Mouse (Mus musculus) CH12.LX (cell line): ENCODE results near the gene Rab23. TPM values are rescaled to one million over a fixed set of nuclear protein-coding genes. Genes with fewer than 3 reads are reported as not detected.

Source experiments
- DNase-seq: peaks from one replicate; pipeline ENCODE4 v3.0.0-alpha.2; 2013; ENCODE audit errors: extremely low read depth
- H3K27ac ChIP-seq: 2 replicates; pipeline ENCODE4 v1.5.1; 2012; ENCODE audit warnings: low read depth, mild to moderate bottlenecking, control low read depth, moderate library complexity; ENCODE audit not compliant: insufficient read depth
- H3K27me3 ChIP-seq: replicated peaks from 2 replicates; pipeline ENCODE3; 2012; ENCODE audit warnings: inconsistent platforms
- H3K36me3 ChIP-seq, 2 experiments: replicated peaks in 1 of 2; 2 replicates each; pipeline versions ENCODE3 to v1.6.1; 2012; ENCODE audit warnings: inconsistent platforms in 1 of 2, low read length in 1 of 2, mild to moderate bottlenecking in 1 of 2, mixed read lengths in 1 of 2, moderate library complexity in 1 of 2; ENCODE audit not compliant: control insufficient read depth in 1 of 2, insufficient read depth in 1 of 2
- H3K4me1 ChIP-seq, 2 experiments: 2 replicates each; pipeline ENCODE4 v1.6.1; 2012; ENCODE audit warnings: inconsistent platforms in 1 of 2, moderate library complexity in 1 of 2; ENCODE audit not compliant: insufficient read depth in 2 of 2, control insufficient read depth in 1 of 2
- H3K4me2 ChIP-seq: 2 replicates; pipeline ENCODE4 v1.6.1; 2012; ENCODE audit warnings: low read depth, mild to moderate bottlenecking, control low read depth; ENCODE audit not compliant: poor library complexity, insufficient read depth, severe bottlenecking
- H3K4me3 ChIP-seq, 3 experiments: fragments of 150-350 bp in 1 of 3; sonication (generic) in 1 of 3; replicated peaks in 1 of 3; 2 replicates each; pipeline versions ENCODE3 to v1.5.1; 2011 to 2012; ENCODE audit warnings: low read depth in 2 of 3, low read length in 2 of 3, mild to moderate bottlenecking in 2 of 3, moderate library complexity in 2 of 3, control low read depth in 1 of 3, improper control_type of control experiment in 1 of 3, inconsistent platforms in 1 of 3, mixed read lengths in 1 of 3; ENCODE audit not compliant: poor library complexity in 1 of 3
- H3K79me2 ChIP-seq: replicated peaks from 2 replicates; pipeline ENCODE4 v1.6.1; 2012; ENCODE audit warnings: mild to moderate bottlenecking, moderate library complexity; ENCODE audit not compliant: control insufficient read depth, poor library complexity, insufficient read depth, severe bottlenecking; ENCODE audit errors: extremely low read depth
- H3K9ac ChIP-seq: 2 replicates; pipeline ENCODE4 v1.6.1; 2012; ENCODE audit warnings: low read depth, mild to moderate bottlenecking, control low read depth, moderate library complexity; ENCODE audit not compliant: insufficient read depth
- H3K9me3 ChIP-seq: replicated peaks from 2 replicates; pipeline ENCODE3; 2012; ENCODE audit warnings: low read length, inconsistent platforms, mixed read lengths
- CHD1 ChIP-seq: IDR thresholded peaks from 2 replicates; pipeline ENCODE4 v1.6.1; 2012; ENCODE audit warnings: low read depth, low read length, improper control_type of control experiment, inconsistent platforms
- ELF1 ChIP-seq: IDR thresholded peaks from 2 replicates; pipeline ENCODE4 v1.6.1; 2014; ENCODE audit warnings: low read depth, mild to moderate bottlenecking, inconsistent platforms, low read length, improper control_type of control experiment
- ETS1 ChIP-seq: conservative IDR thresholded peaks from 2 replicates; pipeline ENCODE4 v1.6.1; 2012; ENCODE audit warnings: low read depth, mild to moderate bottlenecking, inconsistent platforms, low read length, improper control_type of control experiment, moderate library complexity
- GABPA ChIP-seq: IDR thresholded peaks from 2 replicates; pipeline ENCODE4 v1.6.1; 2012; ENCODE audit warnings: low read depth, low read length, improper control_type of control experiment, inconsistent platforms; ENCODE audit not compliant: insufficient replicate concordance
- HCFC1 ChIP-seq: IDR thresholded peaks from 2 replicates; pipeline ENCODE4 v1.6.1; 2012; ENCODE audit warnings: low read depth, mild to moderate bottlenecking, inconsistent platforms, low read length, improper control_type of control experiment
- JUN ChIP-seq: IDR thresholded peaks from 2 replicates; pipeline ENCODE4 v1.6.1; 2011; ENCODE audit warnings: low read depth, mild to moderate bottlenecking, low read length, improper control_type of control experiment, moderate library complexity; ENCODE audit not compliant: insufficient read depth
- MAFK ChIP-seq: IDR thresholded peaks from 2 replicates; pipeline ENCODE4 v1.6.1; 2011; ENCODE audit warnings: low read length, improper control_type of control experiment; ENCODE audit not compliant: insufficient replicate concordance
- MAX ChIP-seq: IDR thresholded peaks from 2 replicates; pipeline ENCODE4 v1.6.1; 2011; ENCODE audit warnings: low read length, improper control_type of control experiment
- MAZ ChIP-seq: IDR thresholded peaks from 2 replicates; pipeline ENCODE4 v1.6.1; 2012; ENCODE audit warnings: low read depth, mild to moderate bottlenecking, inconsistent platforms, low read length, improper control_type of control experiment, moderate library complexity
- MXI1 ChIP-seq: IDR thresholded peaks from 2 replicates; pipeline ENCODE4 v1.6.1; 2011; ENCODE audit warnings: mild to moderate bottlenecking, low read depth, low read length, improper control_type of control experiment
- MYC ChIP-seq: IDR thresholded peaks from 2 replicates; pipeline ENCODE4 v1.6.1; 2011; ENCODE audit warnings: low read depth, mild to moderate bottlenecking, improper control_type of control experiment, low read length
- POLR2A ChIP-seq: IDR thresholded peaks from 2 replicates; pipeline ENCODE4 v1.6.1; 2011; ENCODE audit warnings: low read depth, mild to moderate bottlenecking, improper control_type of control experiment, low read length
- POLR2AphosphoS2 ChIP-seq: IDR thresholded peaks from 2 replicates; pipeline ENCODE4 v1.6.1; 2011; ENCODE audit warnings: low read depth, low read length, improper control_type of control experiment
- SIN3A ChIP-seq: IDR thresholded peaks from 2 replicates; pipeline ENCODE4 v1.6.1; 2012; ENCODE audit warnings: low read length, improper control_type of control experiment, inconsistent platforms
- SMC3 ChIP-seq: IDR thresholded peaks from 2 replicates; pipeline ENCODE4 v1.6.1; 2011; ENCODE audit warnings: low read depth, low read length, improper control_type of control experiment
- TBP ChIP-seq: conservative IDR thresholded peaks from 2 replicates; pipeline ENCODE4 v1.6.1; 2011; ENCODE audit warnings: low read depth, low read length, improper control_type of control experiment
- TCF12 ChIP-seq: IDR thresholded peaks from 2 replicates; pipeline ENCODE4 v1.6.1; 2014; ENCODE audit warnings: low read depth, mild to moderate bottlenecking, inconsistent platforms, low read length, improper control_type of control experiment
- UBTF ChIP-seq: IDR thresholded peaks from 2 replicates; pipeline ENCODE4 v1.6.1; 2012; ENCODE audit warnings: low read depth, mild to moderate bottlenecking, inconsistent platforms, low read length, improper control_type of control experiment, moderate library complexity
- ZC3H11A ChIP-seq: IDR thresholded peaks from 2 replicates; pipeline ENCODE4 v1.6.1; 2012; ENCODE audit warnings: low read depth, mild to moderate bottlenecking, inconsistent platforms, low read length, improper control_type of control experiment
- ZKSCAN1 ChIP-seq: IDR thresholded peaks from 2 replicates; pipeline ENCODE4 v1.6.1; 2012; ENCODE audit warnings: low read depth, inconsistent platforms, low read length, improper control_type of control experiment, borderline replicate concordance
- ZNF384 ChIP-seq: IDR thresholded peaks from 2 replicates; pipeline ENCODE4 v1.6.1; 2012; ENCODE audit warnings: low read depth, low read length, improper control_type of control experiment, inconsistent platforms
- dilution Hi-C: fragments of 300-500 bp; cut with MboI; formaldehyde crosslinking; loops from 2 replicates; pipeline ENCODE4 v1.14.3; 2020; ENCODE audit warnings: low sequenced_read_pairs; ENCODE audit not compliant: extremely low pct_unique_long_range_greater_than_20kb, extremely low pct_ligation_motif_present
- in situ Hi-C: fragments of 300-500 bp; cut with MboI; formaldehyde crosslinking; loops from 3 replicates; pipeline ENCODE4 v1.14.3; 2019; ENCODE audit warnings: low sequenced_read_pairs, low pct_ligation_motif_present, low pct_unique_long_range_greater_than_20kb, mixed read lengths
- polyA plus RNA-seq: library from polyadenylated mRNA; unstranded; fragments of >175 nt; gene quantifications from 2 replicates; pipeline ENCODE4 v1.2.1, GENCODE M21; 2012; ENCODE audit warnings: low read depth; ENCODE audit not compliant: insufficient read length
- total RNA-seq, 2 experiments: library from RNA; depleted of rRNA; stranded (reverse); fragments of 300-350 nt in 1 of 2; fragments of >200 nt in 1 of 2; gene quantifications; 2 replicates each; pipeline ENCODE4 v1.2.3; 2012 to 2014

Rab23 gene
- total and polyA plus RNA-seq, 3 experiments, result 5.8 to 17.6 (median 6.7) TPM

GRCm38 (mm10) chr1:33724516-33724915, 4.8 kb downstream of the Rab23 start:
- in situ Hi-C loops, result loop anchor here (5.0 kb wide), 1 partner anchor 37 kb away; no protein-coding TSS in a partner anchor
- no peak overlapping the region for H3K9ac ChIP-seq

DNA sequence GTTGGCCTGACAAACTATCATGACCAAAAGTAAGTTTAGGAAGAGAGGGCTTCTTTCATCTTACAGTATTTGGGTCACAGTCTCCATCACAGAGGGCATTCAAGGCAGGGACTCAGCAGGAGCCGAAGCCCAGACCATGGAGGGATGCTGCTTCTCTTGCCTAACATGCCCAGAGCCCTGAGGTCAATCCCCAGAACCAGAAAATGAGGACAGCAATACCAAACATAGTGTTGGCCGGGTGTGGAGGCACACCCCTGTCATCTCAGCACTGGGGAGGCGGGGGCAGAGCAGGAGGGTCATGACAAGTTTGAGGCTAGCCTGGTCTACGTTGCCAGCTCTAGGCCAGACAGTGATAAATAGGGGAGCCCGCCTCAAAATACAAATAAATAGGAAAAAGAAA, 5.4 kb downstream of the Rab23 start:
- dilution Hi-C loops (no loop called here), in situ Hi-C loops (no loop called here)
- Histone ChIP-seq H3K27me3 (no peaks in the 10 kb centered on the region), H3K4me2 (no peak overlapping the region), H3K9ac (no peak overlapping the region), H3K4me3 (no peak overlapping the region), H3K27ac (no peak overlapping the region), H3K79me2 (peaks cover 15% of the 10 kb centered on the region), H3K9me3 (no peaks in the 10 kb centered on the region), H3K36me3 (peaks cover 54 to 80% of the 10 kb centered on the region in 2 experiments), H3K4me1 (peaks cover 3 to 14% of the 10 kb centered on the region in 2 experiments)
- DNase-seq, result no peak
- no peak for TF ChIP-seq ELF1
- no peak for TF ChIP-seq JUN
- TF ChIP-seq ZC3H11A, result no peak
- TF ChIP-seq ZKSCAN1, result no peak
- no peak for TF ChIP-seq MXI1
- TF ChIP-seq POLR2A, result no peak
- no peak for TF ChIP-seq SIN3A

More at GRCm38 (mm10) chr1:33724516-33724915, 4.8 kb downstream of the Rab23 start:
- Histone ChIP-seq H3K79me2 (peaks cover 16% of the 10 kb centered on the region), H3K4me1 (peaks cover 3 to 14% of the 10 kb centered on the region in 2 experiments), H3K4me2 (no peak overlapping the region), H3K36me3 (peaks cover 48 to 74% of the 10 kb centered on the region in 2 experiments), H3K27ac (no peak overlapping the region), H3K4me3 (no peak overlapping the region), H3K9me3 (no peaks in the 10 kb centered on the region)
- dilution Hi-C loops, result no loop called here
- DNase-seq, result no peak
- TF ChIP-seq MXI1, result no peak
- TF ChIP-seq UBTF, result no peak
- no peak for TF ChIP-seq ZKSCAN1
- no peak for TF ChIP-seq TCF12
- TF ChIP-seq GABPA, result no peak
- TF ChIP-seq MYC, result no peak
- no peak for TF ChIP-seq CHD1
- TF ChIP-seq ZNF384, result no peak
- TF ChIP-seq POLR2A, result no peak
- TF ChIP-seq MAFK, result no peak
- TF ChIP-seq ETS1, result no peak
- TF ChIP-seq POLR2AphosphoS2, result no peak
- TF ChIP-seq HCFC1, result no peak
- no peak for TF ChIP-seq MAX
- TF ChIP-seq SIN3A, result no peak
- TF ChIP-seq TBP, result no peak
- TF ChIP-seq MAZ, result no peak
- no peak for TF ChIP-seq SMC3
- no peak for TF ChIP-seq JUN
- TF ChIP-seq, all 38 proteins: peak for 0
- no peaks in the 10 kb centered on the region for H3K27me3 ChIP-seq
